Mouse (Mus musculus) T-helper 17 cell (primary cell): Measurements from ENCODE around the gene Srsf7.

Source experiments
- in situ Hi-C, 2 experiments: fragments of 300-600 bp; cut with MboI, MseI; formaldehyde crosslinking; loops; 1 replicate in 1 of 2; 2 replicates in 1 of 2; pipeline ENCODE4 v1.15.1; 2025; ENCODE audit warnings: high pct_unique_total_duplicates in 2 of 2

Gene Srsf7

DNA sequence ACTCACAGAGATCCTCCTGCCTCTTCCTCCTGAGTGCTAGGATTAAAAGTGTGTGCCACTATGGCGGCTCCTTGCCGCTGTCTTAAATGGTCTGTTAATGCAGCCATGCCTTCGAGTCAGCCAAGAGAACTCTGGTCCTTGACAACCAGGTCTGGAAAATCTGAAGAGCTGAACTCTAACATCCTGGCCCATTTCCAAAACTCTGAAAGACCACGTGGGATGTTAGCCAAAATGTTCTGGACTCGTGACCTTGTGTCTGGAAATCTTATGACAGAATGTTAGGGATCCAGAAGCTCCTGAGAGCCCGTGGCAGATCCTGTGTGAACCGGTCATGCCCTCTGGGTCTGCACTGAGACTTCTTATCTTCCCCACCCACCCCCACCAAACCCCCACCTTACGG, 43.1 kb downstream of the Srsf7 start:
- in situ Hi-C loops = no loop called here

DNA sequence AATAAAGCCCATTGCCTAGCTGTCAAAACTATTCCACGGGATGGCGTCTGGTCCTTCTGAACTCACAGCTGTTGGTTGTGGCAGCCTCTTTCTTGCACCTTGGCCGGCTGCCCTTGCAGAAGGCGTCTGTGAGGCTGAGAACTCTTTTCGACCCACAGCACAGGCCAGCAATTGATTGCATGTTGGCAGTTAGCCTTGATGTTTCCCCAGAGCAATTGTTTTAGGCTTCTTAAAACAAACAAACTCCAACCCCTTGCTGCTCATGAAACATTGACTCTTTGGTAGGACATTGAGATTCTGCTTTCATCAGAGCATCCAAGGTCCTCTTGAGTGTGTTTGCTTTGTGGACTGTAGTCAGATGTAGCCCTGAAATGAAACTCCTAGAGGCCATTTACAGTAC, 46.7 kb downstream of the Srsf7 start:
- in situ Hi-C loops = no loop called here

- in situ Hi-C loops = no loop called here
Observed at GRCm38 (mm10) chr17:80157489-80157888, 49.6 kb downstream of the Srsf7 start.

- in situ Hi-C loops = no loop called here
Observed at GRCm38 (mm10) chr17:80156905-80157304, 50.2 kb downstream of the Srsf7 start.

DNA sequence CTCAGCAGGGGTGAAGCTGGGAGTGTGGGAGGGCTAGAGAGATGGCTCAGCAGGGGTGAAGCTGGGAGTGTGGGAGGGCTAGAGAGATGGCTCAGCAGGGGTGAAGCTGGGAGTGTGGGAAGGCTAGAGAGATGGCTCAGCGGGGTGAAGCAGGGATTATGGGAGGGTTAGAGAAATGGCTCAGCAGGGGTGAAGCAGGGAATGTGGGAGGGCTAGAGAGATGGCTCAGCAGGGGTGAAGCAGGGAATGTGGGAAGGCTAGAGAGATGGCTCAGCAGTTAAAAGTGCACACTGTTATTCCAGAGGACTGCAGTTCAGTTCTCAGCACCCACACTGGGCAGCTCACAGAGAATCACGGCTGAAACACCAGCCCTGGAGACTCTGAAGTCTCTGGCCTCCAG, 53.5 kb downstream of the Srsf7 start:
- in situ Hi-C loops = no loop called here

DNA sequence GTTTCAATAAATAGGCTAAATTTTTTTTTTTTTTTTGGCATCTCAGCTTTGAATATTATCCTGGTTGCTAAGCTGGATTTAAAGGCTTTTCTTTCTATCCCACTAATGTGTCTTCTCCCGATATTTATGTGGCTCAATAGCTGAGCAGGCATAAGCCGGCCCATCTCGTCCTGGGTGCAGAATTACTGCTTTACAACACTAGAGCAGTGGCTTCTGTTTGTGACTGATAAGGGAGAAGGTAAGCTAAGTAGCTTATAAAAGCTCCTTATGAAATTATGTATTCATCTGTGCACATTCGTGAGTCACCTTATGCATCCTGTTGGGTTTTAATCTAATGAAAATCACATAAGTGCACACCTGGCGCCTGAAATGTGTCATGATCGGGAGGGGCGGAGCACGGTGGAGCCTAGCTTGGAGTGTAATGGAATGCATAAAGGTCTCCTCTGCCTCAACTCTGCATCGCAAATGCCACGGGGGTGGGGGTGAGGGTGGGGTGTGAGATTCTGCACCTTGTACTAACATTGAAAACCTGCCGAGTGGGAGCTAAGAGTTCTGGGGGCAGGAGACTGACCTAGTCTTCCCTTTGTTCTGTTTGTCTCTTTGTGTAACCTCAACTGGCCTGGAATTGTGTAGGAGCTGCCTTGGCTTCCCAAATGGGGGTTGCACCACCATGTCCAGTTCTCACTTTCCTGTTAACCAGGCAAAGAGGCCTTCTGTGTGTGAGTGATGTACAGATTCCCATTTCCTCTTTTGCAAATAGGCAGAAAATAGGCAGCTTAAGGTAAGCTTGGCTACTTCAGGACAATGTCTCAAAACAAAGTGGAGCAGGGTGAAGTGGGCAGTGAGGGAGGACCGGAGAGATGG, 54.1 kb downstream of the Srsf7 start:
- in situ Hi-C loops = no loop called here

DNA sequence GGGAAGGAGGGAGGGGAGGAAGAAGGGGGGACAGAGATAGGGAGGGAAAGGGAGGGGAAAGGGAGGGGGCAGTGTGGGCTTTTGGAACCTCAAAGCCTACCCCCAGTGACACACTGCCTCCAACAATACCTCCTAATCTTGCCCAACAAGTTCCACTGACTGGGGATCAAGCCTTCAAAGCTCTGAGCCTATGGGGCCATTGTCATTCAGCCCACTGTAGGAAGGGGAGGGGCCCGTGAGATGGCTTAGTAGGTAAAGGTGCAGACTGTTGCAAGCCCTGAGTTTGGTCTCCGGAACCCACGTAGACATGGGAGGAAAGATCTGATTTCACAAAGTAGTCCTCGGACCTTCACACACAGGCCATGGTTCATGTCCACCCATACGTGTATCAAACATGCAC, 55.8 kb downstream of the Srsf7 start:
- in situ Hi-C loops = no loop called here
